ENCODE assay signal across 20 mouse cellular contexts in the genomic region with DNA sequence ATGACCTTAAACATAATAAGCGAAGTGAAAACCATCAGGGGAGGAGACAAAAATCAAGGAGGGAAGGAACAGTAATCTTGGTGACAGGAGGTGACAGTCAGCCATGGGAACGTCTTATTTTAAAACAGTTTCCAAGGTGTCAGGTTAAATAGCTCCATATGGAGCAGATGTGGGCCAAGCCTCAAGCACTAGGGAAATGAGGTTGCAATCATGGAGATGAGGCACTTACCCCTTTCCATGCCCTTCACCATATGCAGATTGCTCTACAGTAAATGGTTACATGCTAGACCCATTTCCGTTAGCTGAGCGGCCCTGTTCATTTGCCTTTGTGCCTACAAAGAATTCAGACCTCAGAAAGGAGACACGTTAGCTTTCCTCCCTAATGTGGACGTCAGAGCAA.
DNase-seq lines count a peak whose midpoint lies in the region; ATAC-seq and TF ChIP-seq lines count a peak whose summit lies in the region.
"Had no signal": no experiment of that assay in that cellular context is flagged by ENCODE, and none has a peak within 500 bp of the region (broad histone marks: within the 10 kb centered on the region; RNA-seq: fewer than 3 reads in every experiment).

No protein-coding gene starts in this region.

- no peaks in the 10 kb centered on the region for H3K4me1 ChIP-seq in limb, embryonic 11.5 days (ENCODE audit: control insufficient read depth, insufficient read depth, low read length)
- H3K4me1 ChIP-seq in limb, embryonic 10.5 days = peaks cover 15% of the 10 kb centered on the region
- H3K4me1 ChIP-seq in forebrain, embryonic 16.5 days (replicated peaks; ENCODE audit: control insufficient read depth, insufficient read depth, low read length) = no peaks in the 10 kb centered on the region; the same call in 1 of the 2 replicates
- H3K4me1 ChIP-seq in hindbrain, embryonic 14.5 days (replicated peaks; ENCODE audit: control insufficient read depth, insufficient read depth, low read length) = no peaks in the 10 kb centered on the region
- H3K4me1 ChIP-seq: embryonic facial prominence, embryonic 12.5 days; heart, embryonic 15.5 days; intestine, embryonic 15.5 days had no signal

- intact Hi-C loops in gastrocnemius, adult 2 months (cut with DNase I) = no loop called here

- H3K27me3 ChIP-seq in limb, embryonic 11.5 days (ENCODE audit: control insufficient read depth, insufficient read depth, low read length) = no peaks in the 10 kb centered on the region
- H3K27me3 ChIP-seq in limb, embryonic 10.5 days (ENCODE audit: low read depth, poor library complexity, severe bottlenecking) = no peaks in the 10 kb centered on the region
- no peaks in the 10 kb centered on the region for H3K27me3 ChIP-seq in forebrain, embryonic 16.5 days (replicated peaks; ENCODE audit: control insufficient read depth, insufficient read depth, low read length)
- H3K27me3 ChIP-seq in hindbrain, embryonic 14.5 days (ENCODE audit: control insufficient read depth, insufficient read depth, low read length) = no peaks in the 10 kb centered on the region
- H3K27me3 ChIP-seq: embryonic facial prominence, embryonic 12.5 days; heart, embryonic 15.5 days; hindbrain, embryonic 13.5 days; intestine, embryonic 15.5 days had no signal

- no peak for ATAC-seq in limb, embryonic 11.5 days (ENCODE audit: insufficient number of reproducible peaks, low FRiP score, low TSS enrichment, low read depth)
- ATAC-seq in forebrain, embryonic 16.5 days = peak; percentile 84
- no peak for ATAC-seq in hindbrain, embryonic 14.5 days (ENCODE audit: low FRiP score)
- ATAC-seq: intestine, embryonic 15.5 days had no signal

- DNase-seq in embryo, embryonic 10.5 days (ENCODE audit: low spot score) = peak; percentile 14
- DNase-seq in embryo, embryonic 11 days = no peak
- peak; percentile 29 for DNase-seq in limb, embryonic 11.5 days (ENCODE audit: low spot score)
- DNase-seq in limb, embryonic 10.5 days (ENCODE audit: low spot score) = no peak
- DNase-seq in gastrocnemius, adult 2 months = no peak
- no peak for DNase-seq in hindbrain, embryonic 14.5 days (ENCODE audit: low spot score)
- DNase-seq: adrenal gland, adult 2 months; adrenal gland, postnatal 25 days; cerebellum, adult 2 months; cerebellum, postnatal 10 days; gastrocnemius, postnatal 14 days; heart, adult 2 months; heart, postnatal 14 days; kidney, adult 18-20 months had no signal

- no peaks in the 10 kb centered on the region for H3K9me3 ChIP-seq in limb, embryonic 11.5 days (ENCODE audit: control insufficient read depth, low read length)
- no peaks in the 10 kb centered on the region for H3K9me3 ChIP-seq in limb, embryonic 10.5 days (replicated peaks)
- H3K9me3 ChIP-seq in forebrain, embryonic 16.5 days (ENCODE audit: control insufficient read depth, low read length) = no peaks in the 10 kb centered on the region
- no peaks in the 10 kb centered on the region for H3K9me3 ChIP-seq in hindbrain, embryonic 14.5 days (ENCODE audit: control insufficient read depth, low read length)
- H3K9me3 ChIP-seq: embryonic facial prominence, embryonic 12.5 days; heart, embryonic 15.5 days; hindbrain, embryonic 13.5 days; intestine, embryonic 15.5 days had no signal

- whole genome bisulfite sequencing in limb, embryonic 11.5 days = 44% methylated on average over 6 of the region's 6 CpGs
- WGBS in limb, embryonic 10.5 days = 66% methylated on average over 6 of the region's 6 CpGs
- WGBS in forebrain, embryonic 16.5 days = 44% methylated on average over 6 of the region's 6 CpGs
- 67% methylated on average over 6 of the region's 6 CpGs for WGBS in hindbrain, embryonic 14.5 days

- no peak overlapping the region for H3K27ac ChIP-seq in limb, embryonic 11.5 days (replicated peaks; ENCODE audit: low read depth, low read length)
- H3K27ac ChIP-seq in limb, embryonic 10.5 days = no peak overlapping the region
- H3K27ac ChIP-seq in forebrain, embryonic 16.5 days (ENCODE audit: low read length) = peak overlapping the region; percentile 33; the same call in 1 of the 2 replicates
- no peak overlapping the region for H3K27ac ChIP-seq in gastrocnemius, adult 2 months
- H3K27ac ChIP-seq in hindbrain, embryonic 14.5 days = no peak overlapping the region
- H3K27ac ChIP-seq: embryonic facial prominence, embryonic 12.5 days; heart, adult 2 months; heart, embryonic 15.5 days; hindbrain, embryonic 13.5 days; intestine, embryonic 15.5 days had no signal

- TF ChIP-seq CTCF in gastrocnemius, adult 2 months (IDR thresholded peaks at IDR 0.05) = no peak

- H3K9ac ChIP-seq in limb, embryonic 11.5 days (ENCODE audit: low read length) = no peak overlapping the region
- H3K9ac ChIP-seq in forebrain, embryonic 16.5 days (replicated peaks; ENCODE audit: low read depth, low read length) = no peak overlapping the region
- H3K9ac ChIP-seq in hindbrain, embryonic 14.5 days = no peak overlapping the region
- H3K9ac ChIP-seq: embryonic facial prominence, embryonic 12.5 days; heart, embryonic 15.5 days; hindbrain, embryonic 13.5 days; intestine, embryonic 15.5 days had no signal

- H3K36me3 ChIP-seq in limb, embryonic 11.5 days (ENCODE audit: control insufficient read depth, insufficient read depth, low read length) = no peaks in the 10 kb centered on the region
- H3K36me3 ChIP-seq in limb, embryonic 10.5 days = no peaks in the 10 kb centered on the region
- no peaks in the 10 kb centered on the region for H3K36me3 ChIP-seq in forebrain, embryonic 16.5 days (ENCODE audit: control insufficient read depth, insufficient read depth)
- no peaks in the 10 kb centered on the region for H3K36me3 ChIP-seq in hindbrain, embryonic 14.5 days (replicated peaks; ENCODE audit: control insufficient read depth, insufficient read depth)
- H3K36me3 ChIP-seq: embryonic facial prominence, embryonic 12.5 days; heart, embryonic 15.5 days; hindbrain, embryonic 13.5 days; intestine, embryonic 15.5 days had no signal

- no peak overlapping the region for H3K4me3 ChIP-seq in limb, embryonic 11.5 days (ENCODE audit: low read depth, low read length)
- no peak overlapping the region for H3K4me3 ChIP-seq in limb, embryonic 10.5 days
- no peak overlapping the region for H3K4me3 ChIP-seq in forebrain, embryonic 16.5 days (replicated peaks; ENCODE audit: low read length)
- no peak overlapping the region for H3K4me3 ChIP-seq in gastrocnemius, adult 2 months
- H3K4me3 ChIP-seq in hindbrain, embryonic 14.5 days (replicated peaks; ENCODE audit: low read length) = no peak overlapping the region
- H3K4me3 ChIP-seq: embryonic facial prominence, embryonic 12.5 days; heart, adult 2 months; heart, embryonic 15.5 days; hindbrain, embryonic 13.5 days; intestine, embryonic 15.5 days had no signal

- H3K4me2 ChIP-seq in limb, embryonic 11.5 days (ENCODE audit: low read depth, severe bottlenecking) = no peak overlapping the region
- H3K4me2 ChIP-seq in forebrain, embryonic 16.5 days (ENCODE audit: low read length) = no peak overlapping the region
- no peak overlapping the region for H3K4me2 ChIP-seq in hindbrain, embryonic 14.5 days (replicated peaks)
- H3K4me2 ChIP-seq: embryonic facial prominence, embryonic 12.5 days; heart, embryonic 11.5 days; heart, embryonic 15.5 days; hindbrain, embryonic 13.5 days; intestine, embryonic 15.5 days had no signal

Comparison
In these comparisons a context has a peak if more than half of its experiments do, and no peak if none do; other contexts are left out.
1. DNase-seq: peak in embryo, embryonic 10.5 days (single experiment) and limb, embryonic 11.5 days (single experiment); none in embryo, embryonic 11 days (single experiment), limb, embryonic 10.5 days (single experiment), gastrocnemius, adult 2 months (single experiment) and hindbrain, embryonic 14.5 days (single experiment).